In genomic region chr12:33139083-33139482, GRCm38 (mm10) we compare ENCODE assay signal across 18 mouse cellular contexts. TPM values are rescaled to one million over a fixed set of nuclear protein-coding genes. Genes with fewer than 3 reads are reported as not detected.
A peak's percentile ranks its signal among the peaks of the same experiment; 100 is the strongest.
DNase-seq lines count a peak whose midpoint lies in the region; ATAC-seq and TF ChIP-seq lines count a peak whose summit lies in the region.
"Had no signal": no experiment of that assay in that cellular context is flagged by ENCODE, and none has a peak within 500 bp of the region (broad histone marks: within the 10 kb centered on the region; RNA-seq: fewer than 3 reads in every experiment).

No protein-coding gene starts in this region.

- H3K9ac ChIP-seq in kidney, postnatal 0 days (ENCODE audit: low read depth, low read length), result no peak overlapping the region
- no peak overlapping the region for H3K9ac ChIP-seq in heart, embryonic 13.5 days
- H3K9ac ChIP-seq: forebrain, postnatal 0 days; limb, embryonic 15.5 days; neural tube, embryonic 12.5 days had no signal

- H3K27ac ChIP-seq in kidney, postnatal 0 days, result no peak overlapping the region
- peak overlapping the region; percentile 26; the same call in 1 of the 2 replicates for H3K27ac ChIP-seq in heart, embryonic 13.5 days (replicated peaks)
- H3K27ac ChIP-seq: left cerebral cortex, adult 2 months; limb, embryonic 15.5 days; neural tube, embryonic 12.5 days had no signal

- H3K4me2 ChIP-seq in kidney, postnatal 0 days (ENCODE audit: low read length), result no peak overlapping the region
- H3K4me2 ChIP-seq in heart, embryonic 13.5 days, result no peak overlapping the region
- H3K4me2 ChIP-seq: limb, embryonic 15.5 days; neural tube, embryonic 12.5 days had no signal

- H3K4me1 ChIP-seq in kidney, postnatal 0 days (replicated peaks; ENCODE audit: insufficient read depth, low read length), result no peaks in the 10 kb centered on the region
- peaks cover 16% of the 10 kb centered on the region for H3K4me1 ChIP-seq in heart, embryonic 13.5 days
- H3K4me1 ChIP-seq: limb, embryonic 15.5 days; neural tube, embryonic 12.5 days had no signal

- DNase-seq in gastrocnemius, adult 18-20 months (ENCODE audit: low spot score), result peak; percentile 74
- DNase-seq in gastrocnemius, postnatal 4 days (ENCODE audit: low spot score in 2 of 2), result no peak
- DNase-seq in kidney, postnatal 0 days (ENCODE audit: low spot score), result peak; percentile 37
- no peak for DNase-seq in kidney, postnatal 14 days
- DNase-seq in lung, postnatal 10 days, result no peak
- no peak for DNase-seq in left cerebral cortex, adult 11 months (ENCODE audit: low spot score)
- DNase-seq: adrenal gland, adult 2 months; cerebellum, postnatal 10 days; forebrain, postnatal 0 days; kidney, adult 8-10 months; thymus, postnatal 36 days had no signal

- ATAC-seq in kidney, postnatal 0 days (replicated peaks; ENCODE audit: low FRiP score, low read depth), result 0 out of 2 replicates have a peak, but pooled peaks have one; percentile 46
- peak; percentile 31; the same call in 1 of the 2 replicates for ATAC-seq in heart, embryonic 13.5 days (ENCODE audit: extremely low read depth, insufficient number of reproducible peaks, low FRiP score, low TSS enrichment)
- ATAC-seq: forebrain, postnatal 0 days had no signal

- H3K4me3 ChIP-seq in kidney, postnatal 0 days (replicated peaks; ENCODE audit: low read depth, low read length), result no peak overlapping the region
- no peak overlapping the region for H3K4me3 ChIP-seq in heart, embryonic 13.5 days
- H3K4me3 ChIP-seq: left cerebral cortex, adult 2 months; limb, embryonic 15.5 days; neural tube, embryonic 12.5 days had no signal

- H3K9me3 ChIP-seq in kidney, postnatal 0 days (replicated peaks; ENCODE audit: low read length), result no peaks in the 10 kb centered on the region
- H3K9me3 ChIP-seq in heart, embryonic 13.5 days, result no peaks in the 10 kb centered on the region
- H3K9me3 ChIP-seq: limb, embryonic 15.5 days; neural tube, embryonic 12.5 days had no signal

- no peaks in the 10 kb centered on the region for H3K27me3 ChIP-seq in kidney, postnatal 0 days (ENCODE audit: insufficient read depth, low read length)
- H3K27me3 ChIP-seq in heart, embryonic 13.5 days (replicated peaks), result no peaks in the 10 kb centered on the region
- H3K27me3 ChIP-seq: CH12.LX; limb, embryonic 15.5 days; neural tube, embryonic 12.5 days had no signal

- WGBS in kidney, postnatal 0 days, result 51% methylated on average over 3 of the region's 3 CpGs
- WGBS in heart, embryonic 13.5 days, result 33% methylated on average over 3 of the region's 3 CpGs

- no peaks in the 10 kb centered on the region for H3K36me3 ChIP-seq in kidney, postnatal 0 days (ENCODE audit: insufficient read depth, low read length)
- H3K36me3 ChIP-seq in heart, embryonic 13.5 days, result no peaks in the 10 kb centered on the region
- H3K36me3 ChIP-seq: limb, embryonic 15.5 days; neural tube, embryonic 12.5 days had no signal

- no peak for TF ChIP-seq CTCF in kidney, postnatal 0 days (IDR thresholded peaks at IDR 0.05; ENCODE audit: low read depth)

RNA-seq across cellular contexts. Expression of gene Atxn7l1, which starts 8.4 kb away (rescaled TPM):
- total RNA-seq in gastrocnemius, adult 18-20 months (2021), result 10 to 100 TPM; 15.2 to 16.9 TPM
- total RNA-seq in gastrocnemius, postnatal 4 days (2021), result 10 to 100 TPM; 28.0 to 29.2 TPM
- 9.3 TPM in 2 replicates for polyA plus RNA-seq in kidney, postnatal 0 days (2015; fragmentation: Nextera tagmentation; extraction: Ambion mirVana)
- polyA plus RNA-seq in heart, embryonic 13.5 days (2015; fragmentation: Nextera tagmentation; extraction: Ambion mirVana), result 7.7 and 7.9 TPM in 2 replicates

RNA-seq across cellular contexts. Expression of gene Cdhr3, which starts 46.4 kb away (rescaled TPM):
- 1 to 10 TPM in 1 of 2 experiments, under 1 TPM in 1; 0.36 to 1.2 TPM for total RNA-seq in gastrocnemius, adult 18-20 months (2021)
- 1 to 10 TPM; 4.0 to 4.9 TPM for total RNA-seq in gastrocnemius, postnatal 4 days (2021)
- not detected in 2 replicates for polyA plus RNA-seq in kidney, postnatal 0 days (2015; fragmentation: Nextera tagmentation; extraction: Ambion mirVana)
- 0.17 and 0.36 TPM in 2 replicates for polyA plus RNA-seq in heart, embryonic 13.5 days (2015; fragmentation: Nextera tagmentation; extraction: Ambion mirVana)
- total RNA-seq: adrenal gland, adult 2 months; monocyte, adult 5-6 weeks had no signal
- polyA plus RNA-seq: adrenal gland, adult 2 months; liver, embryonic 16.5 days had no signal

Comparison
In these comparisons a context has a peak if more than half of its experiments do, and no peak if none do; other contexts are left out.
1. DNase-seq: peak in gastrocnemius, adult 18-20 months (single experiment) and kidney, postnatal 0 days (single experiment); none in gastrocnemius, postnatal 4 days (0 of 2), kidney, postnatal 14 days (single experiment), lung, postnatal 10 days (single experiment) and left cerebral cortex, adult 11 months (single experiment).